Mouse (Mus musculus): ENCODE results near the gene Gm42372. TPM values are rescaled to one million over a fixed set of nuclear protein-coding genes. Genes with fewer than 3 reads are reported as not detected.
A peak's percentile ranks its signal among the peaks of the same experiment; 100 is the strongest.

Gene Gm42372
- polyA plus RNA-seq, 2 experiments from 2014 or later, result 4.8 to 4.9 TPM

GRCm38 (mm10) chr7:17007300-17007699 is 24.4 kb downstream of the Gm42372 start:
- peak; percentile 36 for ATAC-seq

DNA sequence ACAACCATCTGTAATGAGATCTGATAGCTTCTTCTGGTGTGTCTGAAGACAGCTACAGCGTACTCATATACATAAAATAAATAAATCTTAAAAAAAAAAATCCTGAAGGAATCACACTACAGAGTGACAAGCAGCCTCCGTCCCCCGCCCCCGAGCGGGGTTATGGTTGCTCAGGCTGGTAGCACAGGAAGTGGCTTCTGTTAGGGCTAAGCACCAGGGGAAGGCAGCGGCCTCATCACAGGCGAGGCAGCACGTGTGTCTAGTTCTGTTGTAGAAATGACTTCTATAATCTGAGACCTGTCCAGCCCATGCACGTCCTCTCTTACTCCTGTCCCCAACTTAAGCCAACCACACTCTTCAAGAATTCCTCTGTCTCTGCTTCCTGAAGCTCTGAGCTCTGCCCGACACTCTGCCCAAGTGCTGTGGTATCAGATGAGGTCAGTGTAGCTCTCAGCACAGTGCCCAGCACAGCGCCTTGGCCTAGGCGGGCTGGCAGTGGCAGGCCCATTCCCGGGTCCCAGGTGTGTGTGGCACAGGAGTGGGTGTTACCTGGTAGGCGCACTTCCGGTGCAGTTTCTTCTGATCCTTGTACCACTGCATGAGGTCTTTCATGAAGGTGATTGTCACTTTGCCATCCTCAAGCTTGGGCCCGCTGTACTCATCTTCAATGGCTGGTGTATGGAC is 26.6 kb downstream of the Gm42372 start:
- peak; percentile 89 for ATAC-seq

GRCm38 (mm10) chr7:17010010-17010347 is 27.1 kb downstream of the Gm42372 start:
- ATAC-seq, result no peak

- ATAC-seq, result no peak
These were observed 29.2 kb downstream of the Gm42372 start for GRCm38 (mm10) chr7:17011909-17012590.

- no peak for ATAC-seq
These were observed 32.5 kb downstream of the Gm42372 start for GRCm38 (mm10) chr7:17015381-17015780.

- ATAC-seq, result no peak
These were observed 34.1 kb downstream of the Gm42372 start for GRCm38 (mm10) chr7:17017036-17017435.

DNA sequence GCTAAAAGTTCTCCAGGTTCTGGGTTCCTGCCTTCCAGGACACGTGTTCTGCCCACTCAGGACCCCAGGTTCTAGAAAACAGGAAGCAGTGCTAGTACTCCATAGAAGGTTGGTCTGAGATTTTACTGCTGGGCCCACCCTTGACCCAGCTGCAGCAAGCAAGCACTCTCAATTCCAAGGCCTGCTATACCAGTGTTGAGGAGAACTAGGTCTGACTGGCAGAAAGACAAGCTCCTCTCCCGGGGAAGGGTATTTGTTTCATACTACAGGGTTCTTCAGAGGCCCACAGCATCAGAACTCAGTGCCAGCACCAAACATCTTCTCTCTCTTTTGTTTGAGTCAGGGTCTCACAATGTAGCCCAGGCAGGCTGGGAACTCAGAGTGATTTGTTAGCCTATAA is 35.0 kb downstream of the Gm42372 start:
- ATAC-seq, result no peak

- ATAC-seq, result no peak
These were observed 36.7 kb downstream of the Gm42372 start for GRCm38 (mm10) chr7:17019426-17020166.

DNA sequence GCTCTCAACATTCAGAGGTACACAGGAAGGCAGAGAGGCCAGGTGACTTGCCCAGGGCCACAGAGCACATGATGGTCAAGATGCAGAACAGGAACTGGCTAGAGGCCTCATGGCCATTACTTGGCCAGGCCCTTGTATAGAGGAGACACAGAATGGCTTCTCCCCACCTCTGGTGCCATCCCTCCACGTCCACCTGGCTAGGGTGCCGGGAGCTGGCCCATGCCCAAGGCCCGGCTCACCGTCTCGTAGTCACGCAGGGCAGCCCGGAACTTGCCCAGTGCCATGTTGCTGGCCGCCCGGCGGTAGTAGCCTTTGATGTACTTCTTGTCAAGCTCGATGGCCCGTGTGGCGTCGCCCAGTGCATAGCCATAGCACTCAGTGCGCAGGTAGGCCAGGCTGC is 39.3 kb downstream of the Gm42372 start:
- ATAC-seq, result no peak

DNA sequence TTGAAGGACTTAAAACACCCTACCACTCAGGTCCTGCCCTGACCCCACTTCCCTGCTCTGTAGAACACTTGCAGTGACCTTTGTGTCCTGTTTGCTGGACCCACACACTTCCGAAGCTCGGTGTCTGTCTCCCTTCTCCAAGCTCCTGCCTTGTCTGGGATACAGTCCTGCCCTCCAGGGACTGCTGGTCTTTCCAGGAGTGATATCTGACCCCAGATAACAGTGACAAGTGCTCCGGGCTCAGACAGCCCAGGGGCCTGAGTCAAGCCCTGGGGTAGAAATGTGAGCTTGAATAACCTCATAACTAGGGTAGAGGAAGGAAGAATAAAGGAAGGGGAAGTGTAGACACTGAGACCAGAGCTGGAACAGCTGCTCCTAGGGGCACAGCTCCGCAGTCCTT is 40.8 kb downstream of the Gm42372 start:
- no peak for ATAC-seq

DNA sequence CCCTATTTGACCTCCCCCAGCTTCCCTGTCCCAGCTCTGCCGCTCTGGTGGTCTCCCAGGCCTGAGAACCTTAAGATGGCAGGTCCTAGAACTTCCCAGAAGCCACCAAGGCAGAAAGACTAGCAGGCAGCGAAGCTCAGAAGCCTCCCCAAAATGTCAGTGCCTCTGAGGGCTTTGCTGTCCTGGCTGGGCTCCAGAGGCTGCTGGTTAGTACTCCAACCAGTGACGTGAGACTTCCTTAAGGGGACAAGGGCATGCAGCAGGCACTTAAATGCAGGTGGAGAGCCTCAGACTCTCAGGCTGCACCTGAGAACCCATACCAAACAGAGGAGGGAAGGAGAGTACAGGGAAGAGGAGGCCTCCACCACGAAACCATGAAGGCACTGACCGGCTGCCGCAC is 41.3 kb downstream of the Gm42372 start:
- ATAC-seq, result no peak

- peak; percentile 58 for ATAC-seq
These were observed 42.1 kb downstream of the Gm42372 start for GRCm38 (mm10) chr7:17024814-17025504.

DNA sequence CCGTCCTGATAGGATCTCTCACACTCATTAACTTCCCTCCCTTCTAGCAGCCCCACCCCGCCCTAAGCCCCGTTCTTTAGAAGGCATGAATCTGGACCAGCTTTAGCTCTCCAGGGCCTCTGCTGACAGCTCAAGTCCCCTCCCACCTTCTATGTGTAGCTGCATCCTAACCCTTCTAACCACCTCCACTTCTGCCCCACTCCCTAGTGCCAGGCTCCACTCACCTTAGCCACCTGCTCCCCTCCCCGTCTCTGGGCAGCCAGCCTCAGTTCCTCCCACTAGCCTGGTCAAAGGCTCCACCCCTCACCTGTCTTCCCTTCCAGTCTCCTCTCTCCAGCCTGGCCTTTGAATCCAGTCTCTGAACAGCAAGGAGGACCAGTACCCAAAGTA is 42.6 kb downstream of the Gm42372 start:
- ATAC-seq, result no peak

DNA sequence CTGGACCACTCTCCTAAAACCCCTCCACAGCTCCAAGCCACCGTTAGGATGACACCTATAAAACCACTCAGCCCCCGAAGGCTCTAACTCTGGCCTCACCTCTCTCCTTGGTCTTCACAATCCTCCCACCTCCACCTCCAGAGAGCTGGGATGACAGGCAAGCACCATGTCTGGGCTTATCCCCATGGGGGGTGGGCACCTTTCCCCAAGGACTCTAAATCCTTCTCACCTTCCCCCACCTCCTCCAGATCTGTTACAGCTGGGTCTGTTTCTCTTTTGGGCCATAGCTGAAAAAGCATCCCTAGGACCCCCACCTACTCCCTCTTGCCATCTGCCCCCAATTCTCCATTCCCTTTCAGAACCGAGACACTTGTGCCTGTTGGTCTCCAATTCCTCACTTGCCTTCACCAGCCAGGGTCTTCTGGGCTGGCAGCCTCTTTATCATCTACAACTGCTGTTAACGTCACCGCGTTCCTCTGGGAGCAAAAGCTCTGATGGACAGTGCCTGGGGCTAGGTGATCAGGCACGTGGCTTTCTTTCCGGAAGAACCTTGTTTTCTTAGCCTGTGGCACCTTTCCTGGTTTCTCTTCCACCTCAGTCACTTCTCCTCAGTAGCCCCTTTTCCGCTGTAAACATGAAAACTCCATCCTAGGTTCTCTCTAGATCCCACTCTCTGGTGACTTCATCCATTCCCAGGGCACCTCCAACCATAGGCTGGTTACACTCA is 43.2 kb downstream of the Gm42372 start:
- no peak for ATAC-seq

DNA sequence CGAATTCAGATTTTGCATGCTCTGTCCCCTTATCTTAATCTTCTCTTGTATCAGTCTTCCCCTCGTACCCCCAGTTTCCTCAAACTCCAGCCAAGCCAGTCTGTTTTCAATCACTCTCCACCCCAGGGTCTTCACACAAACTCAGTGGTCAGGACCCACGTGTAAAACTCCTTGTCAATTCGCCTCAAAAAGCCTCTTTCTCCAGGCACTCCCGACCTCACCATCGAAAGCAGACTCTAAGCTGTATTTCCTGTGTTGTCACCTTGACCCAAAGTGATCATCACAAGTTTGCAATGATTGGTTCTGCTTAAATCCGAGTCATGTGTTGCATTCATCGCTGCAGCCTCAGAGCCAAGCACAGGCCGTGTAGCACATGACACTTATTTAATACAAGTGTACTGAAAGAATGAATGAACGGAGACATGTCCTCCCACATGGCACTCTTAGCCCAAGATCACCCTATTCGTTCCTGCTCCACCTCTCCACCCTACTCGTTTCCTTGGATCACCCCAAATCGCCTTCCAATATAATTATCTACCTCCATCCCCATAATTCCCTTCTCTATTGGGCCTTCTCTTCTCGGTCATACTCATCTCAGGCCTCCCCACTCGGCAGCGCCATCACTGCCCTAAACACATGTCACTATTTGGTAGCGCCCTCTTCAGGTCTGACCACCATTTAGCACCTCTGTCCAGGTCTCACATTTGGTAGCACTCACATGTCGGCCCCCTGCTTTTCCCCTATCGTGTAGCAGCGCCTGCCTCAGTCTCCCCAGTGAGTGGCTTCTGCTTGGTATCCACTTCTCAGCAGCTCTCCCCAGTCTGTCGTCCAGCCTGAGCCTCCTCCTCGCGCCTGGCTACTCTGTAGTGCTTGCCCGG is 44.1 kb downstream of the Gm42372 start:
- ATAC-seq, result peak; percentile 68

DNA sequence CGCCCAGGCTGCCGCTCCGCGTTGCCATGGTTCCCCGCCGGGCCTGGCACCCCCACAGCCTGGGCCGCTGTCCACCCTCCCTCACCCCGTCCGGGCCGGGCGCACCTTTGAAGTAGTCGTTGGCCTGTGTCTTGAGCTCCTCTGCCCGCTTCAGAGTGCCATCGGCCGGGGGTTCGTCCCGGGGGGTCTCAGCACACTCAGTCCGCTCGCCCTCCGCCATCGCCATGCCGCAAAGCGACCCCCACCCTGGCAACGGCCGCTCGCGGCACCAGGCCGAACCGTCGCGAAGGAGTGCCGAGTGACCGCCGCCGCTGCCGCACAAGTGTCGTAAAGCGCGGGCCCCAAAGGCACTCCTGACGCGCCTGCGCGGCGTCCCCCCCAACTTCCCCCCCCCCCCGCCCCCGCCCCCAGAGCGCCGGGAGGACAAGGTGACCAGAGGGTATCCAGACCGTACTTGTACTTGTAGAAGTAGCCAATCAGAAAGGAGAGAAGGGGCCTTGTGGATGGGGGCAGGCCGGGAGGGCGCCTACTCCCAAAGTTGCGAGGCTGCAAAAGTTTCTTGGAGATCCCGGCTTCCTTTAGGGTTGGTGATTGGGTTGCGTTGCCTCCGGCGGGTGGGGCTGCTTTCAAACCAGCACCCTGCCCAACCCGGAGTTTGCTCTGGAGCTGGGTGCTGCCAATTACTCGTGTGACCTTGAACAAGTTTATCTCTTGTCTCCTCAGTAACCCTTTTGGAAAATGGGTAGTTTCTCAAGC is 44.9 kb downstream of the Gm42372 start, which contains the start of gene Ppp5c:
Gene Ppp5c (minus strand): TSS at position 337 of the 756 bp plus-strand sequence.
- peak; percentile 12 for ATAC-seq

DNA sequence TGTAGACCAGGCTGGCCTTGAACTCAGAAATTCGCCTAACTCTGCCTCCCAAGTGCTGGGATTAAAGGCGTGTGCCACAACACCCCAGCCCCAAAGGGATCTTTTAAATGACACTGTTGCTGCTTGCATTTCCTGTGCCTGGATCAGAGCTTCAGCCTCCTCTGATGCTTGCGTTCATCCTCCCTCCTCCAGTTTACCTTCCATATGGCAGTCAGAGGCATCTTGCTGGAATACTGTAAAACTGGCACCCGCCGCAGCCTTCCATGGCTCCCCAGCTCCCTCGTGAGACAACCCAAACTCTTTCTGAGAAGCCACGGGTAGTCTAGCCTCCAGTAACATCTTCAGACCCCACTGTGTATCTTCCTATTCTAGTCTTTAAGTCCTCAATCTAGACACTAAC is 46.0 kb downstream of the Gm42372 start:
- no peak for ATAC-seq

DNA sequence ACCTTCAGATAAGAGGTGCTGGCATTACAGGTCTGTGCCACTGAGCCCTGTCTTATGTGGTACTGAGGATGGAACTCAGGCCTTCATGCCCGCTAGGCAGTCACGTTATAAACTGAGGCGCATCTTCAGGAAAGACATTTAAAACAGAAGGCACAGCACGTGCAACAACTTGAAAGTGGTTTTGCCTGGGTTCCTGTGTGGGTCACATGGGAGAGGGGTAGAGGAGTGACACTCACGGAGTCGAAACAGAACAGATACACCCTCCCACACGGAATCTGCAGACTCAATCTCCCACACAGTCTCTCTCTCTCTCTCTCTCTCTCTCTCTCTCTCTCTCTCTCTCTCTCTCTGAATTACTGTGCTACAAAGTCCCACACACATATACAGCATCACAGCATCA is 47.4 kb downstream of the Gm42372 start:
- ATAC-seq, result peak; percentile 43

All from CD4-positive, CD25-positive, alpha-beta regulatory T cell, adult 4 months (primary cell).